Mouse (Mus musculus): ENCODE data around the gene Psmd13. TPM values are rescaled to one million over a fixed set of nuclear protein-coding genes. Genes with fewer than 3 reads are reported as not detected.

Gene Psmd13
- total and polyA plus RNA-seq, 3 experiments, result 50.8 to 86.1 (median 72.6) TPM

GRCm38 (mm10) chr7:140839556-140839955, 42.2 kb upstream of the Psmd13 start:
- intact Hi-C loops (cut with DNase I), result no loop called here
- no peaks in the 10 kb centered on the region for H3K36me3 ChIP-seq (ENCODE audit: control insufficient read depth, insufficient read depth, low read length)
- H3K9ac ChIP-seq (ENCODE audit: low read depth, low read length), result no peak overlapping the region
- no peaks in the 10 kb centered on the region; the same call in 1 of the 2 replicates for H3K27me3 ChIP-seq (ENCODE audit: control insufficient read depth, insufficient read depth, low read length)
- WGBS, result 65% methylated on average over 5 of the region's 5 CpGs
- no peak overlapping the region for H3K27ac ChIP-seq
- no peaks in the 10 kb centered on the region for H3K4me1 ChIP-seq (ENCODE audit: control insufficient read depth, insufficient read depth, low read length)
- DNase-seq, result no peak
- no peak overlapping the region for H3K4me3 ChIP-seq
- TF ChIP-seq EP300 (IDR thresholded peaks at IDR 0.05; ENCODE audit: insufficient read depth, low read depth, low read length) (no peak), CTCF (IDR thresholded peaks at IDR 0.05) (no peak), POLR2A (IDR thresholded peaks at IDR 0.05; ENCODE audit: insufficient read depth, low read depth, low read length) (no peak)
- H3K79me2 ChIP-seq (replicated peaks; ENCODE audit: control insufficient read depth, insufficient read depth, low read length), result no peaks in the 10 kb centered on the region

DNA sequence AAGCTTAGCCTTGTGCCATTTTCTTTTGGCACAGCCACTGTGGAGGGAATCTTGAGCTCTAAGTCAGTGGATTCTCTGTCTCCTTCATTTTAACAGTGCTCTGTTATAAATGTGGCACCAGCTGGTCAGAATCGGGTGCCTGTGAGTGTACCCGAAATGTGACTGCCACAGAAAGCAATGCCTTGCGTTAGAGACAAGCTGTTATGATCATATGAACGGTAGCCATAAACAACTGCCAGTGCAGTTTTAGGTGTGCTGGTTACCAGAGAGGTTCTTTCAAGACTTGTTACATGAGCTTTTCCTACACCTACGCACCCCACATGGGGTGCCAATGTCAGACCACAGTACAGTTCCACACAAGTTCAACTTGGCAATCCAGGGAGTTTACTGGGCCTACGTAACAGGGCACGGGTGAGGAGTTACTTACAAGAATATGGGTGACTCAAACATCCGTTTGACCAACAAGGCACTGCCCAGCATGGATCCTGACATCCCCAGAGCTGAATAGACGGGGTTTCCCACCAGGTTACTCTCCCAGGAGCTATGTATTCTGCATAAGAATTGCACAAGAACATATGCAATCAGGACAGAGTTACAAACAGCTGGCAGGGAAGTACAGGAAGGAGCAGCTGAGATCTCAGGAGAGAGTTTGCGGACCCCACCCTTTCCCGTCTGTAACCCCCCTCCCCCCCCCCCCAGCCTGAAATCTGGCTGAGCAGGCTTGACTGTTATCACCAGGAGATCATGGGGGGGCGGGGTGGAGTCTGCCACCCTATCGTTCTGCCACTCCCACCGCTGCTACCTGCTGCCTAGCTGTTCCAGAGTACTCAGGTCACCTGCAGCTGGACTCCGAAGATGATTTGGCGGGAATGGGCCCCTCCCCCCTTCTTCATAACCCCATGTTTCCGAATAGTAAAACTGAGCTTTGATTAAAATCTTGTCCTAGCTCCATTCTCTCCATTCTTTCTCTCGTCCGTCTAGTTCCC, 40.7 kb upstream of the Psmd13 start:
- Histone ChIP-seq H3K9ac (ENCODE audit: low read depth, low read length) (no peak overlapping the region), H3K79me2 (replicated peaks; ENCODE audit: control insufficient read depth, insufficient read depth, low read length) (no peaks in the 10 kb centered on the region), H3K27ac (no peak overlapping the region), H3K4me1 (ENCODE audit: control insufficient read depth, insufficient read depth, low read length) (no peaks in the 10 kb centered on the region), H3K27me3 (ENCODE audit: control insufficient read depth, insufficient read depth, low read length) (no peaks in the 10 kb centered on the region; the same call in 1 of the 2 replicates), H3K36me3 (ENCODE audit: control insufficient read depth, insufficient read depth, low read length) (no peaks in the 10 kb centered on the region), H3K4me3 (no peak overlapping the region)
- intact Hi-C loops (cut with DNase I), result no loop called here
- no peak for TF ChIP-seq CTCF (IDR thresholded peaks at IDR 0.05)
- TF ChIP-seq EP300 (IDR thresholded peaks at IDR 0.05; ENCODE audit: insufficient read depth, low read depth, low read length), result no peak
- no peak for TF ChIP-seq POLR2A (IDR thresholded peaks at IDR 0.05; ENCODE audit: insufficient read depth, low read depth, low read length)
- DNase-seq, result no peak
- WGBS, result 34% methylated on average over 18 of the region's 19 CpGs

DNA sequence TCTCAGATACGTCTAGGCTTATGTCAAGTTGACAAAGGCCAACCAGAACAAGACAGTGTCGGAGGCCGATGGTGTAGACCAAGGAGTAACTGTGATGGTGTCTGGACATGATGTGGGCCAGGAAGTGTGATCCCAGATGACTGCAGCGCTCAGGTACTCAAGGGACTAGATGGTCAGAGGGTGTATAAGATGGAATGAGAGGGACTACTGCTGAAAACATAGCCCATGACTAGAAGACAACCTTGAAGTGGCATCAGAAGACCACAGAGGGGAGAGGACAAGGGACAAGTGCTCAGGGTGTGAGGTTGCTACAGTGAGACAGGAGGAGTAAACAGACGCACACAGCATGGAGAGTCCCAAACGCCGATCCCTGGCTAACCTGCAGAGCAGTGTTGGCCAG, 38.0 kb upstream of the Psmd13 start:
- H3K4me3 ChIP-seq, result no peak overlapping the region
- intact Hi-C loops (cut with DNase I), result loop anchor here (1.0 kb wide), 1 partner anchor 59 kb away; no protein-coding TSS in a partner anchor
- DNase-seq, result no peak
- H3K79me2 ChIP-seq (replicated peaks; ENCODE audit: control insufficient read depth, insufficient read depth, low read length), result no peaks in the 10 kb centered on the region
- no peaks in the 10 kb centered on the region; the same call in 1 of the 2 replicates for H3K27me3 ChIP-seq (ENCODE audit: control insufficient read depth, insufficient read depth, low read length)
- no peak overlapping the region for H3K9ac ChIP-seq (ENCODE audit: low read depth, low read length)
- no peaks in the 10 kb centered on the region for H3K36me3 ChIP-seq (ENCODE audit: control insufficient read depth, insufficient read depth, low read length)
- H3K27ac ChIP-seq, result no peak overlapping the region
- no peaks in the 10 kb centered on the region for H3K4me1 ChIP-seq (ENCODE audit: control insufficient read depth, insufficient read depth, low read length)
- 71% methylated on average over 7 of the region's 7 CpGs for WGBS
- TF ChIP-seq POLR2A (IDR thresholded peaks at IDR 0.05; ENCODE audit: insufficient read depth, low read depth, low read length), result no peak
- TF ChIP-seq EP300 (IDR thresholded peaks at IDR 0.05; ENCODE audit: insufficient read depth, low read depth, low read length), result no peak
- TF ChIP-seq CTCF (IDR thresholded peaks at IDR 0.05), result no peak

GRCm38 (mm10) chr7:140844905-140845665, 36.7 kb upstream of the Psmd13 start, which contains the start of gene Scgb1c1:
Scgb1c1 (plus strand) TSS chr7:140845547.
- WGBS, result 21% methylated on average over 14 of the region's 14 CpGs
- Histone ChIP-seq H3K9ac (ENCODE audit: low read depth, low read length) (no peak within 1 kb of the TSS), H3K27ac (no peak within 1 kb of the TSS), H3K36me3 (ENCODE audit: control insufficient read depth, insufficient read depth, low read length) (no peaks in the 10 kb centered on the region), H3K4me1 (ENCODE audit: control insufficient read depth, insufficient read depth, low read length) (no peaks in the 10 kb centered on the region), H3K27me3 (ENCODE audit: control insufficient read depth, insufficient read depth, low read length) (no peaks in the 10 kb centered on the region; the same call in 1 of the 2 replicates), H3K4me3 (no peak within 1 kb of the TSS), H3K79me2 (replicated peaks; ENCODE audit: control insufficient read depth, insufficient read depth, low read length) (no peaks in the 10 kb centered on the region)
- intact Hi-C loops (cut with DNase I), result loop anchor here (1.0 to 5.0 kb wide), 4 partner anchors 37 to 332 kb away; partner anchors contain the start of genes Psmd13 and Sirt3
- DNase-seq, result peak; percentile 85 to 91
- TF ChIP-seq EP300 (IDR thresholded peaks at IDR 0.05; ENCODE audit: insufficient read depth, low read depth, low read length) (peak; percentile 97), POLR2A (IDR thresholded peaks at IDR 0.05; ENCODE audit: insufficient read depth, low read depth, low read length) (no peak; the same call in 1 of the 2 replicates), CTCF (IDR thresholded peaks at IDR 0.05) (peak; percentile 89)

DNA sequence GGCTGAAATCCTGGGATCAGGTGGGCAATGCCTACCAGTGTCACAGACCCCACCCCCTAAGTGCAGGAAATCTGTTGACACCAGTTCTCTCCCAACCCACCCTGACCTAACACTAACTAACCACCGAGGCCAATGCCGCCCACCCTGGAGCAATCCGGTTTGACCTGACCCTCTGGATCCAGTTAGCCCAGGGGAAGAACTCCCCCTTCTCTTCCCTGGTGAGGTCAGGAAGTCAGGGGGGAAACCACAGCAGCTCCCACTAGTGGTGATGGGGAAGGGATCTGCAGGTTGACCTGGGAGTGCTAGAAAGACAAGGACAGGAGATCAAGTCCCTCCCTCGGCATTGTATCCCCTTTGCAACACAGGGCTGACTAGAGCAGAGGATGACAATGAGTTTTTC, 36.1 kb upstream of the Psmd13 start:
- no peak for DNase-seq
- Histone ChIP-seq H3K4me3 (no peak overlapping the region), H3K27ac (no peak overlapping the region), H3K79me2 (replicated peaks; ENCODE audit: control insufficient read depth, insufficient read depth, low read length) (no peaks in the 10 kb centered on the region), H3K4me1 (ENCODE audit: control insufficient read depth, insufficient read depth, low read length) (no peaks in the 10 kb centered on the region), H3K27me3 (ENCODE audit: control insufficient read depth, insufficient read depth, low read length) (no peaks in the 10 kb centered on the region; the same call in 1 of the 2 replicates), H3K9ac (ENCODE audit: low read depth, low read length) (no peak overlapping the region), H3K36me3 (ENCODE audit: control insufficient read depth, insufficient read depth, low read length) (no peaks in the 10 kb centered on the region)
- TF ChIP-seq EP300 (IDR thresholded peaks at IDR 0.05; ENCODE audit: insufficient read depth, low read depth, low read length) (no peak), CTCF (IDR thresholded peaks at IDR 0.05) (0 out of 2 replicates have a peak, but pooled peaks have one; percentile 15), POLR2A (IDR thresholded peaks at IDR 0.05; ENCODE audit: insufficient read depth, low read depth, low read length) (no peak)
- intact Hi-C loops (cut with DNase I), result loop anchor here (1.0 to 5.0 kb wide), 3 partner anchors 37 to 332 kb away; partner anchors contain the start of genes Psmd13 and Sirt3
- 52% methylated on average over 4 of the region's 4 CpGs for WGBS

Measured in heart, adult 2 months (tissue).